Mouse (Mus musculus) ES-E14 (cell line): ENCODE results near the gene March7. TPM values are rescaled to one million over a fixed set of nuclear protein-coding genes. Genes with fewer than 3 reads are reported as not detected.

Source experiments
- DNase-seq: peaks from one replicate; pipeline ENCODE4 v3.0.0-alpha.2; 2013; ENCODE audit warnings: low read depth, low spot score
- H3K27ac ChIP-seq: 2 replicates; pipeline ENCODE4 v1.5.1; 2012; ENCODE audit warnings: low read depth, mild to moderate bottlenecking, low read length, moderate library complexity, mixed read lengths; ENCODE audit not compliant: poor library complexity, insufficient read depth, severe bottlenecking
- H3K36me3 ChIP-seq: 2 replicates; pipeline ENCODE4 v1.6.1; 2012; ENCODE audit warnings: mild to moderate bottlenecking, low read length, moderate library complexity, mixed read lengths; ENCODE audit not compliant: control insufficient read depth, poor library complexity, insufficient read depth, severe bottlenecking
- H3K4me1 ChIP-seq, 2 experiments: fragments of 150-350 bp in 1 of 2; sonication (generic) in 1 of 2; 2 replicates each; pipeline ENCODE4 v1.6.1; 2012; ENCODE audit warnings: low read length in 2 of 2, mild to moderate bottlenecking in 1 of 2, mixed read lengths in 1 of 2; ENCODE audit not compliant: control insufficient read depth in 2 of 2, insufficient read depth in 2 of 2, poor library complexity in 1 of 2
- H3K4me3 ChIP-seq, 2 experiments: fragments of 150-350 bp in 1 of 2; sonication (generic) in 1 of 2; 2 replicates each; pipeline ENCODE4 v1.5.1; 2012; ENCODE audit warnings: low read length in 2 of 2, low read depth in 1 of 2, mild to moderate bottlenecking in 1 of 2, mixed read lengths in 1 of 2; ENCODE audit not compliant: insufficient read depth in 1 of 2, poor library complexity in 1 of 2, severe bottlenecking in 1 of 2
- H3K9ac ChIP-seq: 2 replicates; pipeline ENCODE4 v1.6.1; 2012; ENCODE audit warnings: low read depth, mild to moderate bottlenecking, low read length, mixed read lengths; ENCODE audit not compliant: poor library complexity, insufficient read depth, severe bottlenecking
- H3K9me3 ChIP-seq: fragments of 150-350 bp; sonication (generic); 2 replicates; pipeline ENCODE4 v1.6.1; 2012; ENCODE audit warnings: low read depth, mild to moderate bottlenecking, low read length; ENCODE audit not compliant: control insufficient read depth, insufficient read depth
- CHD2 ChIP-seq: IDR thresholded peaks from 2 replicates; pipeline ENCODE4 v1.6.1; 2014; ENCODE audit warnings: mild to moderate bottlenecking, low read depth, low read length, inconsistent platforms
- HCFC1 ChIP-seq: IDR thresholded peaks from 2 replicates; pipeline ENCODE4 v1.6.1; 2012; ENCODE audit warnings: low read length, inconsistent platforms, borderline replicate concordance; ENCODE audit not compliant: insufficient read depth
- MAFK ChIP-seq: IDR thresholded peaks from 2 replicates; pipeline ENCODE4 v1.6.1; 2014; ENCODE audit warnings: mild to moderate bottlenecking, low read depth, low read length, inconsistent platforms; ENCODE audit not compliant: insufficient read depth
- ZC3H11A ChIP-seq: IDR thresholded peaks from 2 replicates; pipeline ENCODE4 v1.6.1; 2012; ENCODE audit warnings: low read depth, mild to moderate bottlenecking, inconsistent platforms, low read length, borderline replicate concordance
- ZNF384 ChIP-seq: IDR thresholded peaks from 2 replicates; pipeline ENCODE4 v1.6.1; 2012; ENCODE audit warnings: low read depth, low read length, inconsistent platforms
- in situ Hi-C, 2 experiments: fragments of 600-800 bp; cut with MboI; formaldehyde crosslinking; loops; one replicate each; pipeline ENCODE4 v1.15.1; 2025; ENCODE audit warnings: low sequenced_read_pairs in 2 of 2, inconsistent platforms in 1 of 2; ENCODE audit not compliant: unreplicated experiment in 2 of 2
- total RNA-seq: library from RNA; depleted of rRNA; stranded (reverse); fragments of 300-350 nt; gene quantifications from 2 replicates; pipeline ENCODE4 v1.2.3, GENCODE M21; 2012

Gene March7
- total RNA-seq, 1 experiment: 97.8 TPM

GRCm38 (mm10) chr2:60205795-60206194 is 3.9 kb upstream of the March7 start:
- Histone ChIP-seq H3K4me3 (no peak overlapping the region), H3K9me3 (no peaks in the 10 kb centered on the region), H3K4me1 (peaks cover 2 to 4% of the 10 kb centered on the region in 2 experiments; a peak in 1 of 4 replicates), H3K27ac (no peak overlapping the region), H3K36me3 (0 out of 2 replicates have a peak, but pooled peaks cover 2% of the 10 kb centered on the region), H3K9ac (no peak overlapping the region)
- no peak for DNase-seq
- in situ Hi-C loops: no loop called here
- TF ChIP-seq HCFC1 (no peak), CHD2 (no peak), ZNF384 (no peak), MAFK (no peak), ZC3H11A (no peak)

DNA sequence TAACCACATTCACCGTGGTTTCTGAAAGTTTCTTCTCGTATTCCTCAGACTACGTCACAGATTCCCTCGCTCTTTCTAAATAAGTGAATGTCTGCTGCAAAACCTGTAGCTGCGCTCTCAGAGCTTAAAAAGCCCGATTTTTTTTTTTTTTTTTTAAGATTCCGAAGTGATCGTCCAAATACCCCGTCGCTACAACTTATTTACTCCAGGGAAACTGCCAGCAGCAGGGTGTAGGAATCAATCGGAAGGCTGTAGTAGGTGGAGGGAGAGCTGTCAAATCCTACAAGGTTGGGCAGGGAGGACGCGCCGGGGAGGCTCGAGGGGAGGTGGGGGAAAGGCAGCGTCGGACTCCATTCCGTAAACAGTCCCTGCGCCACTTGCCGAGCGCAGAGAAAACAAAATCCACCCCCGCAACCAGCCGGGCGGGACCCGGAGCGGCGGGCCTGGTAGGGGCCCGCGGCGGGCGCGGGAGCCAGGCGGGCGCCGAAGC is 520 bp upstream of the March7 start:
- Histone ChIP-seq H3K9ac (peak overlapping the region; percentile 99), H3K27ac (peak overlapping the region; percentile 36), H3K36me3 (peaks cover 4% of the 10 kb centered on the region; the same call in 1 of the 2 replicates), H3K4me1 (peaks cover 7 to 8% of the 10 kb centered on the region in 2 experiments), H3K9me3 (no peaks in the 10 kb centered on the region), H3K4me3 (peak overlapping the region; percentile 97 to 99)
- in situ Hi-C loops: no loop called here
- no peak for DNase-seq
- TF ChIP-seq MAFK: no peak
- 0 out of 2 replicates have a peak, but pooled peaks have one; percentile 29 for TF ChIP-seq ZNF384

- Histone ChIP-seq H3K4me1 (peaks cover 8 to 10% of the 10 kb centered on the region in 2 experiments), H3K27ac (no peak overlapping the region), H3K9me3 (no peaks in the 10 kb centered on the region), H3K36me3 (peaks cover 4% of the 10 kb centered on the region; the same call in 1 of the 2 replicates), H3K9ac (peak overlapping the region; percentile 59; the same call in 1 of the 2 replicates), H3K4me3 (peak overlapping the region; percentile 85 to 99)
- no peak for DNase-seq
- in situ Hi-C loops: loop anchor here in 1 of 2 experiments (10.0 kb wide), 1 partner anchor 166 kb away; no protein-coding TSS in a partner anchor
- no peak for TF ChIP-seq ZNF384
- TF ChIP-seq CHD2: no peak
- TF ChIP-seq ZC3H11A: no peak
Observed at GRCm38 (mm10) chr2:60210821-60211220, 1.1 kb downstream of the March7 start.

- Histone ChIP-seq H3K27ac (no peak overlapping the region), H3K9me3 (no peaks in the 10 kb centered on the region), H3K9ac (no peak overlapping the region), H3K4me1 (peaks cover 8 to 12% of the 10 kb centered on the region in 2 experiments), H3K4me3 (no peak overlapping the region), H3K36me3 (peaks cover 3% of the 10 kb centered on the region; the same call in 1 of the 2 replicates)
- in situ Hi-C loops: loop anchor here in 1 of 2 experiments (10.0 kb wide), 1 partner anchor 168 kb away; no protein-coding TSS in a partner anchor
- DNase-seq: no peak
- TF ChIP-seq ZC3H11A: no peak
- no peak for TF ChIP-seq ZNF384
- no peak for TF ChIP-seq MAFK
- TF ChIP-seq CHD2: no peak
- no peak for TF ChIP-seq HCFC1
Observed at GRCm38 (mm10) chr2:60212488-60212887, 2.8 kb downstream of the March7 start.

DNA sequence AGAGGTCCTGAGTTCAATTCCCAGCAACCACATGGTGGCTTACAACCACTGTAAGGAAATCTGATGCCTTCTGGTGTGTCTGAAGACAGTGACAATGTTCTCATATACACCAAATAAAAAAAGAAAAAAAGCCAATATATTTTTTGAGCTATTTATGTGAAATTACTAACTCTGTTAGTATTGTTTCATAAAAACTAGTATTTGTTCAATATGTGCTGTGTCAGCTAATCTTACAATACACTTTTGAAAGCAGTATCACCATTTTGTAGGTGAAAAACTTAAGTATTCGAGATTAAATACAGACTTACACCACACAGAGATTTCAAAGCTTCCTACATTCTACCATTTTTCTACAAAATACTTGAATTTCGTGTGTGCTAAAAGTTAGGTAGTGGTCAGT is 5.0 kb downstream of the March7 start:
- Histone ChIP-seq H3K4me1 (peaks cover 10% of the 10 kb centered on the region in 2 experiments), H3K9ac (no peak overlapping the region), H3K9me3 (no peaks in the 10 kb centered on the region), H3K4me3 (no peak overlapping the region), H3K27ac (no peak overlapping the region), H3K36me3 (peaks cover 3% of the 10 kb centered on the region; the same call in 1 of the 2 replicates)
- in situ Hi-C loops: loop anchor here in 1 of 2 experiments (10.0 kb wide), 1 partner anchor 170 kb away; no protein-coding TSS in a partner anchor
- DNase-seq: no peak
- TF ChIP-seq CHD2 (no peak), MAFK (peak; percentile 89; the same call in 1 of the 2 replicates)
